Mouse (Mus musculus): ENCODE measurements at regions not wholly inside any gene's neighbourhood (a gene's known extent, or its start where the extent isn't known, plus 50 kb on each side); places are given as distances from the start of the nearest gene placed in this dataset.

DNA sequence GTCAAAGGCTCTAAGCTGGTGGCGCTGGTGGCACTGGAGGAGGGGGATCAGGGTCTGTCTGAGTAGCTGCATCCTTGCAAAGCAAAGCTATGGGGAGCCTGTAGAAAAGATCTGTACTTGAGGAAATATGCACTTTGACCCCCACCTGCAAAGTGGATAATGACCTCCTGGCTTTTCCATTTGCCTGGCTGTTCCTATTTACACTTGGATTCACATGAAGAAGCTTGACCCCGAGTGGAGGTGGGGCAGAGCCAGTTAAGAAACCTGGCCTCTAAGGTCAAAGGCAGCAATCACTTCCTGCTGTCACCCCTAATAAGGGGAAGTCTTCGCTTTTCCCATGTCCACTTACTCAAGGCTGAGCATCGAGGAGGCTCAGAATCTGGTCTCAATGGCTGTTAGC lies 145.7 kb upstream of the Fam19a5 start:
- Histone ChIP-seq H3K9me3 (ENCODE audit: control insufficient read depth, low read length) (no peaks in the 10 kb centered on the region), H3K36me3 (ENCODE audit: control insufficient read depth, insufficient read depth, low read length) (no peaks in the 10 kb centered on the region), H3K27ac (ENCODE audit: low read depth, low read length) (no peak overlapping the region), H3K9ac (ENCODE audit: low read length) (no peak overlapping the region), H3K27me3 (ENCODE audit: control insufficient read depth, insufficient read depth, low read length) (no peaks in the 10 kb centered on the region), H3K4me2 (ENCODE audit: low read depth, low read length, severe bottlenecking) (no peak overlapping the region), H3K4me3 (ENCODE audit: low read depth, low read length) (no peak overlapping the region), H3K4me1 (replicated peaks; ENCODE audit: control insufficient read depth, insufficient read depth, low read length) (no peaks in the 10 kb centered on the region)
- ATAC-seq (replicated peaks; ENCODE audit: low FRiP score) (no peak), DNase-seq (ENCODE audit: low spot score) (no peak)
- 65% methylated on average over 4 of the region's 4 CpGs for WGBS

DNA sequence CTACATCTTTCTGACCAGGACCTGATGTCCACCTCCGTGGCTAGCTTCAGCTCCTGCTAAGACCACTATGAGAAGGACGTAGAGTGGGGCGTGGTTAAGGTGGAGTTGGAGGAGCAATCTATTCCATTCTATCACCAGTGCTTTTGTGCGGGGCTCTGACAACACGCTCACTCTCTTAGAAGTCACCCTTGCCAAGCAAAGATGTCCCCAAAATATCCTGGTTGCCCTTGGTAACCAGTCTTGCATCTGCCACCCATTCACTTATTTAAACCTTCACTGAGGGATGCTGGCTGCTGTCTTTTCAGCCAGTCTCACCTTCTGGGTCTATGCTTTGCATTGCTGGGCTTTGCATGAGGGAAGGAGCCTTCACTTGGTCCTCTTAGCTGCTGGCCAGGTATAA lies 138.4 kb upstream of the Fam19a5 start:
- H3K4me3 ChIP-seq (ENCODE audit: low read depth, low read length), result no peak overlapping the region
- no peak overlapping the region for H3K4me2 ChIP-seq (ENCODE audit: low read depth, low read length, severe bottlenecking)
- no peak for ATAC-seq (replicated peaks; ENCODE audit: low FRiP score)
- no peaks in the 10 kb centered on the region for H3K27me3 ChIP-seq (ENCODE audit: control insufficient read depth, insufficient read depth, low read length)
- WGBS, result 88% methylated on average over 5 of the region's 5 CpGs
- no peaks in the 10 kb centered on the region for H3K9me3 ChIP-seq (ENCODE audit: control insufficient read depth, low read length)
- H3K36me3 ChIP-seq (ENCODE audit: control insufficient read depth, insufficient read depth, low read length), result no peaks in the 10 kb centered on the region
- no peak for DNase-seq (ENCODE audit: low spot score)
- H3K4me1 ChIP-seq (replicated peaks; ENCODE audit: control insufficient read depth, insufficient read depth, low read length), result no peaks in the 10 kb centered on the region
- H3K27ac ChIP-seq (ENCODE audit: low read depth, low read length), result no peak overlapping the region
- H3K9ac ChIP-seq (ENCODE audit: low read length), result no peak overlapping the region

DNA sequence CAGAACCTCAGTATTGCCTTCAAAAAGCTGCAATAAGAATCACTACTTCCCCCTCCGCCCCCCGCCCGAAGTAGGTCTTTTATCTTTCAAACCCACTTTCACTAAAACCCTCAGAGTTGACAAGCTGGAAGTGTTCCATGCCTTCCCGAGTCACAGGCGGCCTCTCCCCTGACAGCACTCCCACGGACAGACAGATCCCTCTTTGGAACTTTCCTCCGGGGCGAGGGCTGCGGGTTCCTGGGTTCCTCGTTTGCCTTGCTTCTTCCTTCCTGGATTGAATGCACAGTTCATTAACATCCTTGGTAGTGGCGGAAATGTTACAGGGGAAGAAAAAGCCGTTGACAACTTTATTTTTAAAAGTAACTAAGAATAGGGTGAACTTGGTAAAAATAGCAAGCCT lies 132.1 kb upstream of the Fam19a5 start:
- ATAC-seq (replicated peaks; ENCODE audit: low FRiP score), result no peak
- Histone ChIP-seq H3K4me2 (ENCODE audit: low read depth, low read length, severe bottlenecking) (no peak overlapping the region), H3K27me3 (ENCODE audit: control insufficient read depth, insufficient read depth, low read length) (no peaks in the 10 kb centered on the region), H3K4me1 (replicated peaks; ENCODE audit: control insufficient read depth, insufficient read depth, low read length) (no peaks in the 10 kb centered on the region), H3K27ac (ENCODE audit: low read depth, low read length) (no peak overlapping the region), H3K36me3 (ENCODE audit: control insufficient read depth, insufficient read depth, low read length) (no peaks in the 10 kb centered on the region), H3K4me3 (ENCODE audit: low read depth, low read length) (no peak overlapping the region), H3K9me3 (ENCODE audit: control insufficient read depth, low read length) (no peaks in the 10 kb centered on the region), H3K9ac (ENCODE audit: low read length) (no peak overlapping the region)
- DNase-seq (ENCODE audit: low spot score), result no peak
- WGBS, result 75% methylated on average over 12 of the region's 12 CpGs

DNA sequence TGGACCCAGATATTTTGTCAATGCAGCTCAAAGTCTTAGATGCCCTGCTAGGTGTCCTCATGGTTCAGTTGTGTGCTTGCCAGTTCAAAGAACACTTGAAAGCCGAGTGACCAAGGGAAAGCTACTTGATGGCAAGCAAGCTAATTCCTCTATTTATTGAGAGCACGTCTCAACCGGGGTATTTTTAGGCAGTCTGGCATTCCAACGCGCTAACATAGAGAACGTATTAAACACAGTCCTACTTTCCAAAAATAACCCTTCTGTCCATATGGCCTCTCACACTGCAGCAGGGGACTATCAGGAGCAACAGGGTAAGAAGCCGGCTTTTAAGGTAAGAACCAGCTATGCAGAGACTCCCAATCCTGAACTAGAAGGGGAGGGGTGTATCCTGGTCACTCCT lies 128.1 kb upstream of the Fam19a5 start:
- no peak overlapping the region for H3K27ac ChIP-seq (ENCODE audit: low read depth, low read length)
- H3K9ac ChIP-seq (ENCODE audit: low read length), result no peak overlapping the region
- DNase-seq (ENCODE audit: low spot score), result no peak
- H3K4me2 ChIP-seq (ENCODE audit: low read depth, low read length, severe bottlenecking), result no peak overlapping the region
- H3K9me3 ChIP-seq (ENCODE audit: control insufficient read depth, low read length), result no peaks in the 10 kb centered on the region
- no peaks in the 10 kb centered on the region for H3K27me3 ChIP-seq (ENCODE audit: control insufficient read depth, insufficient read depth, low read length)
- no peak for ATAC-seq (replicated peaks; ENCODE audit: low FRiP score)
- no peak overlapping the region for H3K4me3 ChIP-seq (ENCODE audit: low read depth, low read length)
- no peaks in the 10 kb centered on the region for H3K4me1 ChIP-seq (replicated peaks; ENCODE audit: control insufficient read depth, insufficient read depth, low read length)
- H3K36me3 ChIP-seq (ENCODE audit: control insufficient read depth, insufficient read depth, low read length), result no peaks in the 10 kb centered on the region
- WGBS, result 89% methylated on average over 7 of the region's 7 CpGs

DNA sequence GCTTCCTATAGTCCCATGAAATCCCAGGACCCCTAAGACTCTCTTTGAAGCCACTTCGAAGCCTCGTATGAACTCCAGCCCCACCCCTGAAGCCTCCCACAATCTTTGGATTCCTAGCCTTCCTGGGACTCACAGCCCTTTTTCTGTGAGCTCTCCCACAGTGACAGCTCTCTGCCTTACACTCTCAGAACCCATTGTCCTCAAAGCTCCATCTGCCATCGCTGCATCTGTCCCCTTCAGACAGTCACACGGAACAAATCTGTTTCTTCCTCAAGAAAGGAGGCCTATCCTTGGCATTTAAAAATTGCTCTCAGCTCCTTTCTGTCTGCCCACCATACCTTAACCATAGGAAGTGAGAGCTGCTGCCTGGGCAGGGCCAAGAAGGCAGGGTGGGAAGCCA lies 122.4 kb upstream of the Fam19a5 start:
- Histone ChIP-seq H3K27me3 (ENCODE audit: control insufficient read depth, insufficient read depth, low read length) (no peaks in the 10 kb centered on the region), H3K9ac (ENCODE audit: low read length) (no peak overlapping the region), H3K4me3 (ENCODE audit: low read depth, low read length) (no peak overlapping the region), H3K36me3 (ENCODE audit: control insufficient read depth, insufficient read depth, low read length) (no peaks in the 10 kb centered on the region), H3K27ac (ENCODE audit: low read depth, low read length) (no peak overlapping the region), H3K4me1 (replicated peaks; ENCODE audit: control insufficient read depth, insufficient read depth, low read length) (no peaks in the 10 kb centered on the region), H3K4me2 (ENCODE audit: low read depth, low read length, severe bottlenecking) (no peak overlapping the region), H3K9me3 (ENCODE audit: control insufficient read depth, low read length) (no peaks in the 10 kb centered on the region)
- ATAC-seq (replicated peaks; ENCODE audit: low FRiP score) (no peak), DNase-seq (ENCODE audit: low spot score) (no peak)
- 84% methylated on average over 4 of the region's 4 CpGs for WGBS

DNA sequence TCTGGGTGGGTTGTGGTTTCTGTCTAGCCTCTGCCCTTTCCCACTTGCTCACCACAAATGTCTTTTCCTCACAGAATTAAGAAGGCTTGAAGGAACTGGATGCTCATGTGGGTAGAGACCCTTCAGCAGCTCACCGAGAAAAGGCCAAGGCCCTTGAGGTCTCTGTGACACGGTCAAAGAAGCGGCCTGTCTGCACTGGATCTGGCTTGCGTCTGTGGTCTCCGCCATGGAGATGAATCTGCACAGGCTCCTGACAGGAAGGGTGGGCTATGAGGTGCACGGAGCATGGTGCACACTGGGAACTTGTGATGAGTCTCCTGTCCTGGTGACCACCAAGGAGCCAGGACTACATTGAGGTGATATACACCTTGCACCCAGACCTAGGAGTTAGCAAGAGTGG lies 110.8 kb upstream of the Fam19a5 start:
- Histone ChIP-seq H3K4me2 (ENCODE audit: low read depth, low read length, severe bottlenecking) (no peak overlapping the region), H3K36me3 (ENCODE audit: control insufficient read depth, insufficient read depth, low read length) (no peaks in the 10 kb centered on the region)
- WGBS, result 91% methylated on average over 6 of the region's 6 CpGs

DNA sequence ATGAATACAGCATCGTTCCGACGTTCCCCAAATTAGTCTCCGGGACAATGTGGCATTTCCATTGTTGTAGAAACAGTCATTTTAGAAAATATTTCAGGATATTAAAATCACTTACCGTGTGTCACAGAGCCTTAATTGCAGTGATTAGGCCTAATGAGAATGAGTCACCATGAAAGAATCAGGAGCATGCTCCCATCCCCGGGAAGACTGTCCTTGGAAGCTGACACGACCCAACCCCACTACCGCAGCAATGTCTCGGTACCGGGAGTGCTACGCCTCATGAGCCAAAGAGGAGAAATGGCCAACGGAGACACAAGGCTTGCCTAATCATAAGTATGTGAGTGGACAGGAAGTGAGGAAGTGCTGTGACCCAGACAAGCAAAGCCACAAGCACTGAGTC lies 110.2 kb upstream of the Fam19a5 start:
- no peak overlapping the region for H3K4me3 ChIP-seq (ENCODE audit: low read depth, low read length)
- no peak for ATAC-seq (replicated peaks; ENCODE audit: low FRiP score)
- no peak overlapping the region for H3K4me2 ChIP-seq (ENCODE audit: low read depth, low read length, severe bottlenecking)
- no peaks in the 10 kb centered on the region for H3K36me3 ChIP-seq (ENCODE audit: control insufficient read depth, insufficient read depth, low read length)
- DNase-seq (ENCODE audit: low spot score), result no peak
- no peaks in the 10 kb centered on the region for H3K4me1 ChIP-seq (replicated peaks; ENCODE audit: control insufficient read depth, insufficient read depth, low read length)
- H3K9ac ChIP-seq (ENCODE audit: low read length), result no peak overlapping the region
- H3K27ac ChIP-seq (ENCODE audit: low read depth, low read length), result no peak overlapping the region
- no peaks in the 10 kb centered on the region for H3K9me3 ChIP-seq (ENCODE audit: control insufficient read depth, low read length)
- 89% methylated on average over 12 of the region's 12 CpGs for WGBS
- no peaks in the 10 kb centered on the region for H3K27me3 ChIP-seq (ENCODE audit: control insufficient read depth, insufficient read depth, low read length)

More for the DNA sequence above, 110.8 kb upstream of the Fam19a5 start:
- no peak for DNase-seq (ENCODE audit: low spot score)
- Histone ChIP-seq H3K4me3 (ENCODE audit: low read depth, low read length) (no peak overlapping the region), H3K9ac (ENCODE audit: low read length) (no peak overlapping the region), H3K27ac (ENCODE audit: low read depth, low read length) (no peak overlapping the region), H3K27me3 (ENCODE audit: control insufficient read depth, insufficient read depth, low read length) (no peaks in the 10 kb centered on the region), H3K9me3 (ENCODE audit: control insufficient read depth, low read length) (no peaks in the 10 kb centered on the region), H3K4me1 (replicated peaks; ENCODE audit: control insufficient read depth, insufficient read depth, low read length) (no peaks in the 10 kb centered on the region)
- no peak for ATAC-seq (replicated peaks; ENCODE audit: low FRiP score)

DNA sequence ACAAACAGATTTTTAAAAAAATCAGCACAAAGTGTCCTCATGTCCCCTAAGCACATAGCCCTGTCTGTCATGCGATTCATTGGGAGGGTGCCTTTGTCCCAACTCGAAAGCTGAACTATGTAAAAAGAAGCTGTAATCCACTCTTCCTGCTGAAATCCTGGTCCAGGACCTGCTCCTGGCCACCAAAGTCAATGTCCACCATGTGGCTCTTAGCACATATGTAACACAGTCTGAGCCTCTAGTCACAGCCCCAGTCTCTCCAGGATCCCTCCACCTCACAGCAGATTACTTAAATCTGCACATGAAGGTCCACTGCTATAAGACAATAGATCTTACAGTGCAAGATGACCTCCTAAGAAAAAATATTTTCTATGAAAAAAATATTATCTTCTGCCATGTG lies 108.5 kb upstream of the Fam19a5 start:
- H3K9me3 ChIP-seq (ENCODE audit: control insufficient read depth, low read length), result no peaks in the 10 kb centered on the region
- H3K27ac ChIP-seq (ENCODE audit: low read depth, low read length), result no peak overlapping the region
- DNase-seq (ENCODE audit: low spot score) (no peak), ATAC-seq (replicated peaks; ENCODE audit: low FRiP score) (no peak)
- H3K4me2 ChIP-seq (ENCODE audit: low read depth, low read length, severe bottlenecking), result no peak overlapping the region
- no peak overlapping the region for H3K9ac ChIP-seq (ENCODE audit: low read length)
- no peaks in the 10 kb centered on the region for H3K4me1 ChIP-seq (replicated peaks; ENCODE audit: control insufficient read depth, insufficient read depth, low read length)
- 98% methylated on average over 2 of the region's 2 CpGs for WGBS
- H3K36me3 ChIP-seq (ENCODE audit: control insufficient read depth, insufficient read depth, low read length), result no peaks in the 10 kb centered on the region
- H3K27me3 ChIP-seq (ENCODE audit: control insufficient read depth, insufficient read depth, low read length), result no peaks in the 10 kb centered on the region
- no peak overlapping the region for H3K4me3 ChIP-seq (ENCODE audit: low read depth, low read length)

DNA sequence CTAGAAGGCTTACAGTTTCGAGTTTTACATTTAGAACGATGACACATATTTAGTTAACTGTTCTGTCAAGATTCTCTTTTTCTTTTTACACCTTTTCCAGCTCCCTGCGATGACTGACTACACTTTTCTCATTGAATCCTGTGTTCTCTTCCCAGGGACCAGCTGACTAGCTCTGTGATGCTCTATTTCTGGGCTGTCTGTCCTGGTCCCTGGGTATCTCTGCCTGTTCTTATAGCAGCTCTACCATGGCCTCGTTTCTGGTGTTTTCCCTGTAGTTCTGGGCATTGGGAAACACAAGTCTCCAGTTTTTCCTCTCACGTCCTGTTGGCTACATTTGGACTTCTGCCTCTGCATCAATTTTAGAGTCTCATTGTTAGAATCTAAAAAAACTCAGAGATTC lies 106.5 kb upstream of the Fam19a5 start:
- 89% methylated on average over 5 of the region's 5 CpGs for whole genome bisulfite sequencing

More for the DNA sequence above, 106.5 kb upstream of the Fam19a5 start:
- no peak overlapping the region for H3K4me3 ChIP-seq (ENCODE audit: low read depth, low read length)
- no peaks in the 10 kb centered on the region for H3K27me3 ChIP-seq (ENCODE audit: control insufficient read depth, insufficient read depth, low read length)
- no peak for DNase-seq (ENCODE audit: low spot score)
- H3K9me3 ChIP-seq (ENCODE audit: control insufficient read depth, low read length), result no peaks in the 10 kb centered on the region
- no peak overlapping the region for H3K9ac ChIP-seq (ENCODE audit: low read length)
- H3K4me1 ChIP-seq (replicated peaks; ENCODE audit: control insufficient read depth, insufficient read depth, low read length), result no peaks in the 10 kb centered on the region
- H3K36me3 ChIP-seq (ENCODE audit: control insufficient read depth, insufficient read depth, low read length), result no peaks in the 10 kb centered on the region
- no peak for ATAC-seq (replicated peaks; ENCODE audit: low FRiP score)
- H3K27ac ChIP-seq (ENCODE audit: low read depth, low read length), result no peak overlapping the region
- no peak overlapping the region for H3K4me2 ChIP-seq (ENCODE audit: low read depth, low read length, severe bottlenecking)
